Mouse (Mus musculus): ENCODE measurements at regions not wholly inside any gene's neighbourhood (a gene's known extent, or its start where the extent isn't known, plus 50 kb on each side); places are given as distances from the start of the nearest gene placed in this dataset.

- TF ChIP-seq CTCF (IDR thresholded peaks at IDR 0.05; ENCODE audit: borderline replicate concordance, insufficient read depth, low read length) (no peak), POLR2A (IDR thresholded peaks at IDR 0.05; ENCODE audit: low read depth, low read length) (no peak)
Measured at GRCm38 (mm10) chr11:16611741-16612140, 103.5 kb upstream of the Sec61g start.

Measured in embryonic fibroblast, embryonic 13.5 days (primary cell).